Mouse (Mus musculus): Measurements from ENCODE around the gene 9530068E07Rik. TPM values are rescaled to one million over a fixed set of nuclear protein-coding genes. Genes with fewer than 3 reads are reported as not detected.

9530068E07Rik gene
- polyA plus RNA-seq, 1 experiment from 2014 or later: 205 TPM

- H3K4me3 ChIP-seq (ENCODE audit: low read length): no peak overlapping the region
- ATAC-seq (replicated peaks; ENCODE audit: extremely low read depth, insufficient read depth, low FRiP score): no peak
- no peaks in the 10 kb centered on the region for H3K36me3 ChIP-seq (ENCODE audit: control insufficient read depth, insufficient read depth)
- no peak overlapping the region for H3K4me2 ChIP-seq (ENCODE audit: low read depth, low read length)
- peaks cover 8% of the 10 kb centered on the region for H3K4me1 ChIP-seq (ENCODE audit: control insufficient read depth, insufficient read depth, low read length)
- H3K27me3 ChIP-seq (ENCODE audit: control insufficient read depth, insufficient read depth, low read length): no peaks in the 10 kb centered on the region
- WGBS: 62% methylated on average over 3 of the region's 3 CpGs
- no peak overlapping the region for H3K9ac ChIP-seq (ENCODE audit: low read length)
- no peak overlapping the region for H3K27ac ChIP-seq (ENCODE audit: low read length)
- no peaks in the 10 kb centered on the region for H3K9me3 ChIP-seq (replicated peaks; ENCODE audit: control insufficient read depth, low read length)
These were observed 52.8 kb downstream of the 9530068E07Rik start for GRCm38 (mm10) chr11:52449004-52449403.

- Histone ChIP-seq H3K4me2 (ENCODE audit: low read depth, low read length) (no peak overlapping the region), H3K27me3 (ENCODE audit: control insufficient read depth, insufficient read depth, low read length) (no peaks in the 10 kb centered on the region), H3K4me3 (ENCODE audit: low read length) (no peak overlapping the region), H3K27ac (ENCODE audit: low read length) (no peak overlapping the region), H3K9me3 (replicated peaks; ENCODE audit: control insufficient read depth, low read length) (no peaks in the 10 kb centered on the region), H3K9ac (ENCODE audit: low read length) (no peak overlapping the region), H3K36me3 (ENCODE audit: control insufficient read depth, insufficient read depth) (no peaks in the 10 kb centered on the region), H3K4me1 (ENCODE audit: control insufficient read depth, insufficient read depth, low read length) (no peaks in the 10 kb centered on the region)
- 88% methylated on average over 5 of the region's 5 CpGs for WGBS
- ATAC-seq (replicated peaks; ENCODE audit: extremely low read depth, insufficient read depth, low FRiP score): no peak
These were observed 62.1 kb downstream of the 9530068E07Rik start for GRCm38 (mm10) chr11:52458281-52458680.

Other genes starting within 250 kb of the 9530068E07Rik start
- not detected in 2 replicates for gene Olfr1371, start 182.4 kb upstream of the 9530068E07Rik start, polyA plus RNA-seq (2015; fragmentation: Nextera tagmentation; extraction: Ambion mirVana)
- 476 and 507 TPM in 2 replicates for gene Skp1a, start 164.4 kb upstream of the 9530068E07Rik start, polyA plus RNA-seq (2015; fragmentation: Nextera tagmentation; extraction: Ambion mirVana)
- 29.0 and 65.0 TPM in 2 replicates for gene Tcf7, start 113.4 kb upstream of the 9530068E07Rik start, polyA plus RNA-seq (2015; fragmentation: Nextera tagmentation; extraction: Ambion mirVana)
- 541 and 624 TPM in 2 replicates for gene Vdac1, start 35.6 kb upstream of the 9530068E07Rik start, polyA plus RNA-seq (2015; fragmentation: Nextera tagmentation; extraction: Ambion mirVana)

Data from heart, embryonic 16.5 days (tissue).